Mouse (Mus musculus) liver, embryonic 12.5 days (tissue): ENCODE results near the gene Gfi1. TPM values are rescaled to one million over a fixed set of nuclear protein-coding genes. Genes with fewer than 3 reads are reported as not detected.

Source experiments
- ATAC-seq: fragments of 200-750 bp; cut with Nextera tagmentation; 2 replicates; pipeline ENCODE4 v1.8.0; 2017; ENCODE audit warnings: moderate number of reproducible peaks, mild to moderate bottlenecking, moderate library complexity
- H3K27ac ChIP-seq: fragments of 300-500 bp; sonication (generic); 2 replicates; pipeline ENCODE4 v1.5.1; 2016; ENCODE audit warnings: mild to moderate bottlenecking
- H3K27me3 ChIP-seq: fragments of 300-500 bp; sonication (generic); replicated peaks from 2 replicates; pipeline ENCODE4 v1.6.1; 2016; ENCODE audit warnings: mild to moderate bottlenecking, moderate library complexity
- H3K36me3 ChIP-seq: fragments of 300-500 bp; sonication (generic); 2 replicates; pipeline ENCODE4 v1.6.1; 2016; ENCODE audit warnings: mild to moderate bottlenecking, moderate library complexity
- H3K4me1 ChIP-seq: fragments of 300-500 bp; sonication (generic); 2 replicates; pipeline ENCODE4 v1.6.1; 2016
- H3K4me2 ChIP-seq: fragments of 300-500 bp; sonication (generic); 2 replicates; pipeline ENCODE4 v1.6.1; 2016; ENCODE audit warnings: mild to moderate bottlenecking, moderate library complexity
- H3K4me3 ChIP-seq: fragments of 300-500 bp; sonication (generic); 2 replicates; pipeline ENCODE4 v1.5.1; 2016; ENCODE audit warnings: mild to moderate bottlenecking, moderate library complexity
- H3K9ac ChIP-seq: fragments of 300-500 bp; sonication (generic); 2 replicates; pipeline ENCODE4 v1.6.1; 2016; ENCODE audit warnings: mild to moderate bottlenecking, moderate library complexity
- H3K9me3 ChIP-seq: fragments of 300-500 bp; sonication (generic); replicated peaks from 2 replicates; pipeline ENCODE4 v1.6.1; 2016; ENCODE audit warnings: mild to moderate bottlenecking, moderate library complexity
- WGBS: fragments of 180-500 bp; shearing (Covaris S2); methylation state at CpG from one replicate; pipeline ENCODE4 v1.1.7; 2016; ENCODE audit not compliant: insufficient replicate concordance; 5-methylcytosine and 5-hydroxymethylcytosine counted together
- polyA plus RNA-seq: library from polyadenylated mRNA; unstranded; fragments of >200 nt; fragmentation: Nextera tagmentation; extraction: Ambion mirVana; gene quantifications from 2 replicates; pipeline ENCODE4 v1.2.1, GENCODE M21; 2016

The Gfi1 gene
- polyA plus RNA-seq, result 0.74 and 1.0 TPM in 2 replicates

GRCm38 (mm10) chr5:107725435-107726261 lies at the start of gene Gfi1:
Gene Gfi1 (minus strand): TSS chr5:107726036.
- Histone ChIP-seq H3K4me3 (peak within 1 kb of the TSS; percentile 43), H3K4me2 (peak within 1 kb of the TSS; percentile 57), H3K9me3 (no peaks in the 10 kb centered on the region), H3K27ac (no peak within 1 kb of the TSS), H3K36me3 (no peaks in the 10 kb centered on the region), H3K4me1 (peaks cover 42% of the 10 kb centered on the region), H3K9ac (no peak within 1 kb of the TSS), H3K27me3 (peaks cover 89% of the 10 kb centered on the region)
- 1% methylated on average over 41 of the region's 41 CpGs for WGBS
- ATAC-seq, result no peak

- ATAC-seq, result no peak
- 53% methylated on average over 5 of the region's 5 CpGs for WGBS
- Histone ChIP-seq H3K4me2 (no peak overlapping the region), H3K9ac (no peak overlapping the region), H3K4me3 (no peak overlapping the region), H3K4me1 (no peaks in the 10 kb centered on the region), H3K27me3 (no peaks in the 10 kb centered on the region; the same call in 1 of the 2 replicates), H3K27ac (no peak overlapping the region), H3K36me3 (peaks cover 69% of the 10 kb centered on the region), H3K9me3 (peaks cover 7% of the 10 kb centered on the region; the same call in 1 of the 2 replicates)
Measured at GRCm38 (mm10) chr5:107772049-107772448, 46.2 kb upstream of the Gfi1 start.

GRCm38 (mm10) chr5:107768224-107768623 lies 42.4 kb upstream of the Gfi1 start:
- WGBS, result 78% methylated on average over 1 of the region's 1 CpGs
- H3K36me3 ChIP-seq, result peaks cover 62% of the 10 kb centered on the region
- H3K4me2 ChIP-seq, result no peak overlapping the region
- peaks cover 4% of the 10 kb centered on the region; the same call in 1 of the 2 replicates for H3K27me3 ChIP-seq
- no peak for ATAC-seq
- H3K4me3 ChIP-seq, result no peak overlapping the region
- H3K27ac ChIP-seq, result no peak overlapping the region
- peaks cover 7% of the 10 kb centered on the region; the same call in 1 of the 2 replicates for H3K9me3 ChIP-seq
- H3K9ac ChIP-seq, result no peak overlapping the region
- no peaks in the 10 kb centered on the region for H3K4me1 ChIP-seq

- no peak overlapping the region for H3K4me2 ChIP-seq
- peaks cover 57% of the 10 kb centered on the region for H3K36me3 ChIP-seq
- peaks cover 13% of the 10 kb centered on the region for H3K27me3 ChIP-seq
- no peak overlapping the region for H3K27ac ChIP-seq
- H3K9ac ChIP-seq, result no peak overlapping the region
- H3K9me3 ChIP-seq, result peaks cover 7% of the 10 kb centered on the region; the same call in 1 of the 2 replicates
- H3K4me1 ChIP-seq, result no peaks in the 10 kb centered on the region
- H3K4me3 ChIP-seq, result no peak overlapping the region
- no peak for ATAC-seq
- WGBS, result 87% methylated on average over 4 of the region's 4 CpGs
Measured at GRCm38 (mm10) chr5:107765946-107766345, 40.1 kb upstream of the Gfi1 start.

- ATAC-seq, result no peak
- Histone ChIP-seq H3K27me3 (peaks cover 13% of the 10 kb centered on the region), H3K9ac (no peak overlapping the region), H3K4me2 (no peak overlapping the region), H3K4me3 (no peak overlapping the region), H3K36me3 (peaks cover 53% of the 10 kb centered on the region), H3K4me1 (peaks cover 8% of the 10 kb centered on the region), H3K27ac (no peak overlapping the region), H3K9me3 (peaks cover 7% of the 10 kb centered on the region; the same call in 1 of the 2 replicates)
- 23% methylated on average over 1 of the region's 1 CpGs for WGBS
Measured at GRCm38 (mm10) chr5:107764486-107764885, 38.6 kb upstream of the Gfi1 start.

DNA sequence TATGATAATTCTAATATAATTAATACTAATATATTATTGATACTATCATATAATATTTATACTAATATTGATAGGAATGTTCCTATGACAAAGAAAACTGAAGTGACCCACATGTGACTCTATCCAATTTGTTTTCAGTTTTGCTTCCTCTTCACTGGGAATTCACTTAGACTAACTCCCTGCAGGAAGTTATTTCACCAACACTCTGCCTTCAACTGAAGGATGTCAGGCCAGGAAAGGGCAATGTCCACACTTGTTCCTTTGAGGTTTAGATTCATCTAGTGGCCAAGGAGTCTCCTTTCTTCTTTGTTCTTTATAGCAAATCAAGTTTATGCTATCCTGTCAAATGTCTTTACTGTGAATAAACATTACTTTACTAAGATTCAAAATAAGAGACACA lies 37.8 kb upstream of the Gfi1 start:
- ATAC-seq, result no peak
- Histone ChIP-seq H3K4me2 (no peak overlapping the region), H3K4me3 (no peak overlapping the region), H3K27ac (no peak overlapping the region), H3K36me3 (peaks cover 55% of the 10 kb centered on the region), H3K9me3 (peaks cover 7% of the 10 kb centered on the region; the same call in 1 of the 2 replicates), H3K9ac (no peak overlapping the region), H3K27me3 (peaks cover 13% of the 10 kb centered on the region), H3K4me1 (peaks cover 15% of the 10 kb centered on the region)

- peak; percentile 95 for ATAC-seq
- Histone ChIP-seq H3K27me3 (peaks cover 18% of the 10 kb centered on the region), H3K4me1 (peaks cover 15% of the 10 kb centered on the region), H3K27ac (no peak overlapping the region), H3K36me3 (peaks cover 48% of the 10 kb centered on the region), H3K9ac (no peak overlapping the region), H3K9me3 (no peaks in the 10 kb centered on the region), H3K4me2 (no peak overlapping the region), H3K4me3 (no peak overlapping the region)
- WGBS, result 5% methylated on average over 5 of the region's 5 CpGs
Measured at GRCm38 (mm10) chr5:107759121-107759520, 33.3 kb upstream of the Gfi1 start.

- Histone ChIP-seq H3K27ac (no peak overlapping the region), H3K9me3 (no peaks in the 10 kb centered on the region), H3K4me1 (peaks cover 15% of the 10 kb centered on the region), H3K4me2 (no peak overlapping the region), H3K4me3 (no peak overlapping the region), H3K27me3 (peaks cover 13% of the 10 kb centered on the region), H3K9ac (no peak overlapping the region), H3K36me3 (peaks cover 56% of the 10 kb centered on the region)
- 79% methylated on average over 2 of the region's 2 CpGs for WGBS
- ATAC-seq, result no peak
Measured at GRCm38 (mm10) chr5:107756072-107756471, 30.2 kb upstream of the Gfi1 start.

DNA sequence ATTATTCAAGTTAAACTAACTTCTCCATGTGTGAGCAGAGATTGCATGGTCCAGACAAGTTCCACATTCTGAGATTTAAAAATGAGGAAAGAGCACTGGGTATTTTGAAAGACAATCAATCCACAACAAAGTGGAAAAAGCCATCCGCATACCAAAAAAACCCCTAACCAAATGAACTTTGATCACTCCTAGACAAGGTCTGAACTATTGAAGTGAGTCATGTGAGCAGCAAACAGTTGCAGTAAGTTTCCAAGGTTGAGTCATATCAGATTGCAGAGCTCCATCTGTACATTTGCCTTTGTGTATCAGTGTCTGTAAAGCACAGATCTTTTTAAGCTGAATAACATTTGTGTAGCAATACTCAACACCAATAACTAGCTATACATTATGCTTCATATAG lies 28.9 kb upstream of the Gfi1 start:
- no peak for ATAC-seq
- Histone ChIP-seq H3K27me3 (peaks cover 13% of the 10 kb centered on the region), H3K9me3 (no peaks in the 10 kb centered on the region), H3K9ac (no peak overlapping the region), H3K4me1 (peaks cover 20% of the 10 kb centered on the region), H3K4me2 (no peak overlapping the region), H3K36me3 (peaks cover 54% of the 10 kb centered on the region), H3K4me3 (no peak overlapping the region), H3K27ac (no peak overlapping the region)
- WGBS, result 73% methylated on average over 1 of the region's 1 CpGs

DNA sequence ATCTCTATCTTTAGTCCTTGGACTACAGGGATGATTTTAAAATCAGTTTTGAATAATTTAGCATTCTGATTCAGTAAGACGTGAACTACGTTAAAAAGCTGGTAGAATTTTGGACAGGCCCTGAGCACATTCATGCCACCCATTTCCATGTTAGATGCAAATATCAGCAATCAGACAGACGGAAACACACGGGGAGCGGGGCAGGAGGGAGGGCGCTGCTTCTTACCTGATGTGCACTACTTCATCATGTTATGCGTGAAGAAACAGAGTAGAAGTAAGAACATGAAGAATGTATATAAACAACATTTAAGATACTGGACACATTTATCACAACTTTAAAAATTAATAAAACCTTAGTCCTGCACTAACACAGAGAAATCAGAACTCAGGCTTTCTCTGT lies 27.8 kb upstream of the Gfi1 start:
- no peak for ATAC-seq
- Histone ChIP-seq H3K9me3 (no peaks in the 10 kb centered on the region), H3K4me3 (no peak overlapping the region), H3K36me3 (peaks cover 53% of the 10 kb centered on the region), H3K4me1 (peaks cover 16% of the 10 kb centered on the region; the same call in 1 of the 2 replicates), H3K27ac (no peak overlapping the region), H3K9ac (no peak overlapping the region), H3K27me3 (peaks cover 13% of the 10 kb centered on the region), H3K4me2 (no peak overlapping the region)
- 86% methylated on average over 7 of the region's 7 CpGs for WGBS

- ATAC-seq, result no peak
- WGBS, result 17% methylated on average over 9 of the region's 9 CpGs
Measured at GRCm38 (mm10) chr5:107749229-107749916, 23.5 kb upstream of the Gfi1 start.

DNA sequence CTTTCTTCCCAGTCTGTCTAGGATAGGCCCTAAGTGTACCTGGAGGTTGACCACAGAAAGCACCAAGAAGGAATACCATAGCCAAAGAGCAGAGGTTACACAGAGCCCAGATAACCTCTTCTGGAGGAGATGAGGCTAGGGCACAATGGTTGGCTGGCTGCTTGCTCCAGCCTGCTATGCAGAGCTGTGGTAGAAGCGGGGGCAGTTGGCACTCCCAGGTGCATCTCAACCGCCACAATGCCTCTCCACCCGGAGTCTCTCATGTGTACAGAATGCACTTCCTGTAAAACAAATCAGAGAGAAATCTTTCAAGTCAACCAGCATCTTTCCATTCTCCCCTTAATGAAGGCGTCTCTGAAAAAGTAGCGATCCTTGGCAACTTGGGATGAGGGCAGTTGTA lies 13.2 kb upstream of the Gfi1 start:
- Histone ChIP-seq H3K4me1 (no peaks in the 10 kb centered on the region), H3K36me3 (peaks cover 33% of the 10 kb centered on the region), H3K27me3 (peaks cover 22% of the 10 kb centered on the region; the same call in 1 of the 2 replicates), H3K9ac (no peak overlapping the region), H3K27ac (no peak overlapping the region), H3K9me3 (no peaks in the 10 kb centered on the region), H3K4me2 (no peak overlapping the region), H3K4me3 (no peak overlapping the region)
- no peak for ATAC-seq
- 89% methylated on average over 5 of the region's 5 CpGs for WGBS

More at GRCm38 (mm10) chr5:107749229-107749916, 23.5 kb upstream of the Gfi1 start:
- no peak overlapping the region for H3K27ac ChIP-seq
- no peak overlapping the region for H3K4me2 ChIP-seq
- no peak overlapping the region for H3K4me3 ChIP-seq
- peaks cover 61% of the 10 kb centered on the region for H3K36me3 ChIP-seq
- H3K9me3 ChIP-seq, result no peaks in the 10 kb centered on the region
- peaks cover 4% of the 10 kb centered on the region; the same call in 1 of the 2 replicates for H3K27me3 ChIP-seq
- no peak overlapping the region for H3K9ac ChIP-seq
- peaks cover 16% of the 10 kb centered on the region; the same call in 1 of the 2 replicates for H3K4me1 ChIP-seq
